Mouse (Mus musculus): ENCODE measurements around the gene B3galnt1.

GRCm38 (mm10) chr3:69531511-69531910 lies 67.2 kb downstream of the B3galnt1 start:
- no peak for TF ChIP-seq HCFC1 (IDR thresholded peaks at IDR 0.05; ENCODE audit: borderline replicate concordance, insufficient read depth, low read length)
- TF ChIP-seq ZC3H11A (IDR thresholded peaks at IDR 0.05; ENCODE audit: borderline replicate concordance, low read depth, low read length), result no peak
- TF ChIP-seq CHD2 (IDR thresholded peaks at IDR 0.05; ENCODE audit: low read depth, low read length), result no peak
- TF ChIP-seq MAFK (IDR thresholded peaks at IDR 0.05; ENCODE audit: insufficient read depth, low read depth, low read length), result no peak
- no peak for TF ChIP-seq ZNF384 (IDR thresholded peaks at IDR 0.05; ENCODE audit: low read depth, low read length)

All from ES-E14 (cell line).